Mouse (Mus musculus): Measurements from ENCODE around the gene Olfr165.
"Not testable (repeated sequence)": the region's sequence is repeated elsewhere in the genome, so short reads cannot be mapped to it uniquely, and the experiment has no call there.

The Olfr165 gene

GRCm38 (mm10) chr16:19423034-19423433 lies at the start of gene Olfr165:
Olfr165 (minus strand) TSS chr16:19423134.
- no peak for DNase-seq (ENCODE audit: low spot score)

GRCm38 (mm10) chr16:19464365-19464764 lies 41.4 kb upstream of the Olfr165 start:
- DNase-seq (ENCODE audit: low spot score) = no peak

GRCm38 (mm10) chr16:19458741-19459140 lies 35.8 kb upstream of the Olfr165 start:
- not testable (repeated sequence) for DNase-seq (ENCODE audit: low spot score)

- no peak for DNase-seq (ENCODE audit: low spot score)
These were observed 35.0 kb downstream of the Olfr165 start for GRCm38 (mm10) chr16:19387984-19388383.
